Mouse (Mus musculus): ENCODE results near the gene Ssb.

DNA sequence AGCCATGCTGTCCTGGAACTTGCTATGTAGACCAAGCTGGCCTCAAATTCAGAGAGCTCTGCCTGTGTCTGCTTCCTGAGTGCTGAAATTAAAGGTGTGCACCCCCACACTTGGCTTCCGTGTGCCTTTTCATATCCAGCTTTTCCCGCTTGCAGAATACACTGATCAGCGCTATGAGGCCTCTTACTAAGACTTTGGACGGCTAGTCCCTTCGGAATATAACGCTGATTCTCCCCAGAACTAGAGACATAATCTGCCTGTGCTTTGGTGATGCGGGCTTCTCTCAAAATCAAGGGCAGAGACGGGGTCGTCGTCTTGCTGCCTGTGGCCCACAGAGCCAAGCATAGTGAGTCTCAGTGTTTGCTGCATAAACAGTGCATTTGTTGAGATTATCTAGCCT lies 35.5 kb upstream of the Ssb start:
- TF ChIP-seq POLR2A (IDR thresholded peaks at IDR 0.05; ENCODE audit: insufficient read depth, low read length) = no peak
- TF ChIP-seq EP300 (IDR thresholded peaks at IDR 0.05; ENCODE audit: insufficient read depth, low read depth, low read length) = no peak
